Mouse (Mus musculus) ES-E14 (cell line): ENCODE data around the gene Snai3.

Experiments used
- CHD2 ChIP-seq: IDR thresholded peaks from 2 replicates; pipeline ENCODE4 v1.6.1; 2014; ENCODE audit warnings: mild to moderate bottlenecking, low read depth, low read length, inconsistent platforms
- HCFC1 ChIP-seq: IDR thresholded peaks from 2 replicates; pipeline ENCODE4 v1.6.1; 2012; ENCODE audit warnings: low read length, inconsistent platforms, borderline replicate concordance; ENCODE audit not compliant: insufficient read depth
- MAFK ChIP-seq: IDR thresholded peaks from 2 replicates; pipeline ENCODE4 v1.6.1; 2014; ENCODE audit warnings: mild to moderate bottlenecking, low read depth, low read length, inconsistent platforms; ENCODE audit not compliant: insufficient read depth
- ZC3H11A ChIP-seq: IDR thresholded peaks from 2 replicates; pipeline ENCODE4 v1.6.1; 2012; ENCODE audit warnings: low read depth, mild to moderate bottlenecking, inconsistent platforms, low read length, borderline replicate concordance
- ZNF384 ChIP-seq: IDR thresholded peaks from 2 replicates; pipeline ENCODE4 v1.6.1; 2012; ENCODE audit warnings: low read depth, low read length, inconsistent platforms

GRCm38 (mm10) chr8:122407678-122408077 is 52.9 kb downstream of the Snai3 start:
- no peak for TF ChIP-seq MAFK
- TF ChIP-seq ZC3H11A = no peak
- no peak for TF ChIP-seq ZNF384
- no peak for TF ChIP-seq CHD2
- no peak for TF ChIP-seq HCFC1
